Mouse (Mus musculus) ES-E14 (cell line): ENCODE data around the gene Atxn2l. TPM values are rescaled to one million over a fixed set of nuclear protein-coding genes. Genes with fewer than 3 reads are reported as not detected.

Experiments
- DNase-seq: peaks from one replicate; pipeline ENCODE4 v3.0.0-alpha.2; 2013; ENCODE audit warnings: low read depth, low spot score
- H3K27ac ChIP-seq: 2 replicates; pipeline ENCODE4 v1.5.1; 2012; ENCODE audit warnings: low read depth, mild to moderate bottlenecking, low read length, moderate library complexity, mixed read lengths; ENCODE audit not compliant: poor library complexity, insufficient read depth, severe bottlenecking
- H3K36me3 ChIP-seq: 2 replicates; pipeline ENCODE4 v1.6.1; 2012; ENCODE audit warnings: mild to moderate bottlenecking, low read length, moderate library complexity, mixed read lengths; ENCODE audit not compliant: control insufficient read depth, poor library complexity, insufficient read depth, severe bottlenecking
- H3K4me1 ChIP-seq, 2 experiments: fragments of 150-350 bp in 1 of 2; sonication (generic) in 1 of 2; 2 replicates each; pipeline ENCODE4 v1.6.1; 2012; ENCODE audit warnings: low read length in 2 of 2, mild to moderate bottlenecking in 1 of 2, mixed read lengths in 1 of 2; ENCODE audit not compliant: control insufficient read depth in 2 of 2, insufficient read depth in 2 of 2, poor library complexity in 1 of 2
- H3K4me3 ChIP-seq, 2 experiments: fragments of 150-350 bp in 1 of 2; sonication (generic) in 1 of 2; 2 replicates each; pipeline ENCODE4 v1.5.1; 2012; ENCODE audit warnings: low read length in 2 of 2, low read depth in 1 of 2, mild to moderate bottlenecking in 1 of 2, mixed read lengths in 1 of 2; ENCODE audit not compliant: insufficient read depth in 1 of 2, poor library complexity in 1 of 2, severe bottlenecking in 1 of 2
- H3K9ac ChIP-seq: 2 replicates; pipeline ENCODE4 v1.6.1; 2012; ENCODE audit warnings: low read depth, mild to moderate bottlenecking, low read length, mixed read lengths; ENCODE audit not compliant: poor library complexity, insufficient read depth, severe bottlenecking
- H3K9me3 ChIP-seq: fragments of 150-350 bp; sonication (generic); 2 replicates; pipeline ENCODE4 v1.6.1; 2012; ENCODE audit warnings: low read depth, mild to moderate bottlenecking, low read length; ENCODE audit not compliant: control insufficient read depth, insufficient read depth
- CHD2 ChIP-seq: IDR thresholded peaks from 2 replicates; pipeline ENCODE4 v1.6.1; 2014; ENCODE audit warnings: mild to moderate bottlenecking, low read depth, low read length, inconsistent platforms
- HCFC1 ChIP-seq: IDR thresholded peaks from 2 replicates; pipeline ENCODE4 v1.6.1; 2012; ENCODE audit warnings: low read length, inconsistent platforms, borderline replicate concordance; ENCODE audit not compliant: insufficient read depth
- MAFK ChIP-seq: IDR thresholded peaks from 2 replicates; pipeline ENCODE4 v1.6.1; 2014; ENCODE audit warnings: mild to moderate bottlenecking, low read depth, low read length, inconsistent platforms; ENCODE audit not compliant: insufficient read depth
- ZC3H11A ChIP-seq: IDR thresholded peaks from 2 replicates; pipeline ENCODE4 v1.6.1; 2012; ENCODE audit warnings: low read depth, mild to moderate bottlenecking, inconsistent platforms, low read length, borderline replicate concordance
- ZNF384 ChIP-seq: IDR thresholded peaks from 2 replicates; pipeline ENCODE4 v1.6.1; 2012; ENCODE audit warnings: low read depth, low read length, inconsistent platforms
- in situ Hi-C, 2 experiments: fragments of 600-800 bp; cut with MboI; formaldehyde crosslinking; loops; one replicate each; pipeline ENCODE4 v1.15.1; 2025; ENCODE audit warnings: low sequenced_read_pairs in 2 of 2, inconsistent platforms in 1 of 2; ENCODE audit not compliant: unreplicated experiment in 2 of 2
- total RNA-seq: library from RNA; depleted of rRNA; stranded (reverse); fragments of 300-350 nt; gene quantifications from 2 replicates; pipeline ENCODE4 v1.2.3, GENCODE M21; 2012

The Atxn2l gene
- total RNA-seq, 1 experiment, result 72.3 TPM

DNA sequence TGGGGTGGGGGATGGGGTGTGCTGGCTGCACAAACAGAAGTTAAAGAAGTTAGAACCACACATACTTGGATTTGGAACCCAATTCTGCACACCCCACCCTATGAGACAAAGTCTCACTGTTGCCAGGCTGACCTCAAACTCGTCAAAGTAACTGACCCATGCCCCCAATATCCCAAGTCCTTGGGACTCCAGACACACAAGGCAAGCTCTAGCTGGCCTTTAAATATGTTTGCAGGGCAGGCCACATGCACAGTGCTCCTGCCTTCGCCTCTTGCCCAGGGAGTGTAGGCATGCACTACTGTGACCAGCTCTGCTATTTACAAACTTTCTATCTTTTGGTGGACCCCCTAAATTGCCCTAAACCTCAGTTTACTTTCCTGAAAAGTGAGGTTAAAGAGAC lies 48.0 kb downstream of the Atxn2l start:
- Histone ChIP-seq H3K4me1 (no peaks in the 10 kb centered on the region), H3K9ac (no peak overlapping the region), H3K9me3 (no peaks in the 10 kb centered on the region), H3K36me3 (no peaks in the 10 kb centered on the region), H3K4me3 (no peak overlapping the region), H3K27ac (no peak overlapping the region)
- TF ChIP-seq ZC3H11A, result no peak
- no peak for TF ChIP-seq MAFK
- TF ChIP-seq CHD2, result no peak
- no peak for TF ChIP-seq HCFC1
- no peak for TF ChIP-seq ZNF384
- DNase-seq, result no peak
- in situ Hi-C loops, result no loop called here

GRCm38 (mm10) chr7:126453861-126454260 lies 49.4 kb downstream of the Atxn2l start:
- in situ Hi-C loops, result no loop called here
- no peaks in the 10 kb centered on the region for H3K9me3 ChIP-seq
- TF ChIP-seq MAFK, result no peak
- no peak for TF ChIP-seq CHD2
- TF ChIP-seq HCFC1, result no peak
- TF ChIP-seq ZC3H11A, result no peak
- no peak for TF ChIP-seq ZNF384
- no peaks in the 10 kb centered on the region for H3K36me3 ChIP-seq
- no peak overlapping the region for H3K9ac ChIP-seq
- no peak overlapping the region for H3K27ac ChIP-seq
- no peak for DNase-seq
- H3K4me1 ChIP-seq, result no peaks in the 10 kb centered on the region; a peak in 1 of 4 replicates
- no peak overlapping the region for H3K4me3 ChIP-seq

DNA sequence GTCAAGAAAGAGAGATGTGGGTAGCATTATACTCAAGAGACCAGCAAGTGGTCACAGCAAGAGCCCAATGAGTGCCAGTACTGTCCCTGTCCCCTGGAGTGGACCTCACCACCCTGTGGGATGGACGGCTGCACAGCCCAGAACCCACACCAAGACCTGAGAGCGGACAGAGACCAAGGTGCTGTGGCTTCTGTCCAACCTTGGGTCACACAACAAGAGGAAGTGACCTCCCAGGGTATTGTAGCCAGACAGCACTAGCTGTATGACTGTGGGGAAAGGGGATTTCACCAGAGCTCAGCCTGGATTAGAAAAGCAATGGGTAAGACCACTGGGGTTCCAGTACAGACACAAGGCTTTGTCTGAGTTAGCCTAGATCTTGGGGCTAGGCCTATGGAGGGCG lies 51.0 kb downstream of the Atxn2l start:
- H3K36me3 ChIP-seq, result peaks cover under 1% of the 10 kb centered on the region; the same call in 1 of the 2 replicates
- in situ Hi-C loops, result no loop called here
- H3K9me3 ChIP-seq, result no peaks in the 10 kb centered on the region
- H3K27ac ChIP-seq, result no peak overlapping the region
- H3K4me1 ChIP-seq, result no peaks in the 10 kb centered on the region; a peak in 1 of 4 replicates
- H3K9ac ChIP-seq, result no peak overlapping the region
- TF ChIP-seq CHD2 (no peak), ZNF384 (no peak), ZC3H11A (no peak), HCFC1 (no peak), MAFK (no peak)
- no peak for DNase-seq
- H3K4me3 ChIP-seq, result no peak overlapping the region

- Histone ChIP-seq H3K9ac (no peak overlapping the region), H3K36me3 (peaks cover 2% of the 10 kb centered on the region; the same call in 1 of the 2 replicates), H3K9me3 (no peaks in the 10 kb centered on the region), H3K27ac (no peak overlapping the region), H3K4me1 (peaks cover 0 to 2% of the 10 kb centered on the region in 2 experiments; a peak in 1 of 4 replicates), H3K4me3 (no peak overlapping the region)
- TF ChIP-seq ZNF384, result no peak
- TF ChIP-seq MAFK, result no peak
- no peak for TF ChIP-seq CHD2
- TF ChIP-seq HCFC1, result no peak
- no peak for TF ChIP-seq ZC3H11A
- in situ Hi-C loops, result no loop called here
- no peak for DNase-seq
Measured at GRCm38 (mm10) chr7:126450641-126451040, 52.6 kb downstream of the Atxn2l start.

DNA sequence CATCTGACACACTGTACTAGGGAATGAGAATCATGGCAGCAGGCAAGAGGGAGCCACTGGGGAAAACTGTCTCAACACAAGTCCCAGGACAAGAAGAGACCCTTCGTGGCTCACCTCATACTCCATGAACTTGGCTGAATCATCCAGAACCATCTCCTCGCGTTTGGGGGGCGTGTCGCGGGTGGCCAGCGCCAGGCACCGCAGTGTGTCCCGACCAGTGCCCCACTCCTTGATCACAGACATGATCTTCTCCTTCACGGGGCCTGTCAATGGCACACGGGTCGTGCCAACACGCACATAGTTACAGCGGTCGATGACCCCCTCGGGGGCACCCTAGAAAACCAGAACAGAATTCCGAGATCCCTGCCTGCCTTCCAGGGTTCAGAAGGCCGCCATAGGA lies 53.2 kb downstream of the Atxn2l start:
- in situ Hi-C loops, result no loop called here
- Histone ChIP-seq H3K27ac (no peak overlapping the region), H3K4me3 (no peak overlapping the region), H3K36me3 (peaks cover 6% of the 10 kb centered on the region), H3K4me1 (peaks cover 0 to 2% of the 10 kb centered on the region in 2 experiments; a peak in 1 of 4 replicates), H3K9me3 (no peaks in the 10 kb centered on the region), H3K9ac (no peak overlapping the region)
- DNase-seq, result no peak
- TF ChIP-seq HCFC1 (no peak), ZC3H11A (no peak), MAFK (no peak), CHD2 (no peak), ZNF384 (no peak)
